Mouse (Mus musculus) lung, postnatal 14 days (tissue): ENCODE data around the gene Sp8.

ENCODE experiments used
- DNase-seq: peaks from one replicate; pipeline ENCODE4 v3.0.0; 2021

Sp8 gene

GRCm38 (mm10) chr12:118846221-118846620 lies at the start of gene Sp8:
Gene Sp8, plus strand, starts transcription at chr12:118846329.
- no peak for DNase-seq

GRCm38 (mm10) chr12:118811328-118811961 lies 34.7 kb upstream of the Sp8 start:
- no peak for DNase-seq

GRCm38 (mm10) chr12:118814561-118814960 lies 31.6 kb upstream of the Sp8 start:
- no peak for DNase-seq

GRCm38 (mm10) chr12:118816156-118816555 lies 30.0 kb upstream of the Sp8 start:
- no peak for DNase-seq

- DNase-seq, result no peak
Observed at GRCm38 (mm10) chr12:118829881-118830280, 16.2 kb upstream of the Sp8 start.

- DNase-seq, result no peak
Observed at GRCm38 (mm10) chr12:118836411-118837341, 9.5 kb upstream of the Sp8 start.

- DNase-seq, result no peak
Observed at GRCm38 (mm10) chr12:118837361-118837760, 8.8 kb upstream of the Sp8 start.

GRCm38 (mm10) chr12:118838260-118838659 lies 7.9 kb upstream of the Sp8 start:
- no peak for DNase-seq

- DNase-seq, result no peak
Observed at GRCm38 (mm10) chr12:118839398-118839797, 6.7 kb upstream of the Sp8 start.

- DNase-seq, result no peak
Observed at GRCm38 (mm10) chr12:118840301-118840700, 5.8 kb upstream of the Sp8 start.

- no peak for DNase-seq
Observed at GRCm38 (mm10) chr12:118840861-118841260, 5.3 kb upstream of the Sp8 start.

GRCm38 (mm10) chr12:118841381-118841922 lies 4.7 kb upstream of the Sp8 start:
- DNase-seq, result no peak

- no peak for DNase-seq
Observed at GRCm38 (mm10) chr12:118841971-118842550, 4.1 kb upstream of the Sp8 start.

GRCm38 (mm10) chr12:118842671-118843411 lies 3.3 kb upstream of the Sp8 start:
- DNase-seq, result no peak

- no peak for DNase-seq
Observed at GRCm38 (mm10) chr12:118844111-118844510, 2.0 kb upstream of the Sp8 start.

- DNase-seq, result no peak
Observed at GRCm38 (mm10) chr12:118844841-118845240, 1.3 kb upstream of the Sp8 start.

- DNase-seq, result no peak
Observed at GRCm38 (mm10) chr12:118845351-118845750, 778 bp upstream of the Sp8 start.

- no peak for DNase-seq
Observed at GRCm38 (mm10) chr12:118846649-118847321, 656 bp downstream of the Sp8 start.

GRCm38 (mm10) chr12:118847381-118847780 lies 1.3 kb downstream of the Sp8 start:
- DNase-seq, result no peak

- no peak for DNase-seq
Observed at GRCm38 (mm10) chr12:118847861-118848495, 1.8 kb downstream of the Sp8 start.

- DNase-seq, result no peak
Observed at GRCm38 (mm10) chr12:118848496-118849202, 2.5 kb downstream of the Sp8 start.
